Mouse (Mus musculus) granulocyte monocyte progenitor cell, adult 5-6 weeks (primary cell): Measurements from ENCODE around the gene Upk2. TPM values are rescaled to one million over a fixed set of nuclear protein-coding genes. Genes with fewer than 3 reads are reported as not detected.
"Not testable (repeated sequence)": the region's sequence is repeated elsewhere in the genome, so short reads cannot be mapped to it uniquely, and the experiment has no call there.

ENCODE experiments used
- ATAC-seq: replicated peaks from 2 replicates; pipeline ENCODE4 v1.8.0; 2016; ENCODE audit warnings: mild to moderate bottlenecking, moderate TSS enrichment, inconsistent platforms; ENCODE audit not compliant: poor library complexity, severe bottlenecking
- total RNA-seq, 2 experiments: library from RNA; stranded (forward) in 1 of 2; stranded (reverse) in 1 of 2; fragments of 200-712, 200-1000 nt in 1 of 2; fragments of >200 nt in 1 of 2; fragmentation: Nextera tagmentation in 1 of 2; gene quantifications; 2 replicates each; pipeline ENCODE4 v1.2.3; 2014 to 2017

The Upk2 gene
- total RNA-seq, 2 experiments from 2014 or later, result not detected

DNA sequence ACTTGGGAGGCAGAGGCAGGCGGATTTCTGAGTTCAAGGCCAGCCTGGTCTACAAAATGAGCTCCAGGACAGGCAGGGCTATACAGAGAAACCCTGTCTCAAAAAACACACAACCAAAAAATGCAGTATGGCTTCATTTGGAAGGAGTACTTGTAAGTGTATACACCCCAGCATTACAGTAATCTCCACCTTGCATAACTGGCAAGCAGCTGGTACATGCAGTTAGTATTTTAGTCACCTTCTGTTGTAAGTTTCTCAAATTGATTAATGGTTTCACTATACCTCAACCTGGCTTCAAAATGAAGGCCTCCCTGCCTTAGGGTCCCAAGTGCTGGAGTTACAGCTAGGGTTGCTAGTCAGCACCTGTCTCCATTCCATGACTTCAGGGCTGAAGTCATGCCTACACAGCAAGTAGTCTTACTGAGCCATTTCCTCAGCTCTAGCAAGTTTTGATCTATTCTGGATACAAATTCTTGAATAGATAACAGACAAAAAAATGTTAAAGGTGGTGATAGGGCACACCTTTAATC is 43.1 kb downstream of the Upk2 start:
- ATAC-seq, result no peak

DNA sequence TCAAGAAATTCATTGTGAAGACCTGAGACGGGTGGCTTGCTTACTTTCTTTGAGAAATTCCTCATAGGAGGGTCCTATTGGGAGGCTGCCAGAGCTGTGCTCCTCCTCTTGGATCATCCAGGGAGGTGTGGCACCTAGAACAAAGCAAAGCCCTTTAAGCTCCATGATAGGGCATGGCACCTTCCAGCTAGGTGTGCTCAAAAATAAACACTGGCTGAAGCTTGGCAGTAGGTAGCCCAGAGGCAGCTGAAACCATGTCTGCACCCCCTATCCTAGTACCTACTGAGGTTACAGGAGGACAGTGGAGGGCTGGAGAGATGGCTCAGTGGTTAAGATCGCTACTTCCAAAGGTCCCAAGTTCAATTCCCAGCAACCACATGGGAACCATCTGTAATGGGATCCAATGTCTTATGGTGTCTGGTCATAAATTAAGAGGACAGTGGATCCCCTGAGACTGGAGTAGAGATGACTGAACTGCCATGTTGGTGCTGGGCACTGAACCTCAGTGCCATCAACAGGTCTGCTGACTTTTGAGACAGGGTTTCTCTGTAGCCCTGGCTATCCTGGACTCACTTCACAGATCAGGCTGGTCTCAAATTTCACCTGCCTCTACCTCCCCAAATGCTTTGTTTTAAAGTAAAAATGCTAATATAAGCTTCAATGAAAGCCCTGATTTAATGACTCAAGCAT is 44.0 kb downstream of the Upk2 start:
- ATAC-seq, result no peak

DNA sequence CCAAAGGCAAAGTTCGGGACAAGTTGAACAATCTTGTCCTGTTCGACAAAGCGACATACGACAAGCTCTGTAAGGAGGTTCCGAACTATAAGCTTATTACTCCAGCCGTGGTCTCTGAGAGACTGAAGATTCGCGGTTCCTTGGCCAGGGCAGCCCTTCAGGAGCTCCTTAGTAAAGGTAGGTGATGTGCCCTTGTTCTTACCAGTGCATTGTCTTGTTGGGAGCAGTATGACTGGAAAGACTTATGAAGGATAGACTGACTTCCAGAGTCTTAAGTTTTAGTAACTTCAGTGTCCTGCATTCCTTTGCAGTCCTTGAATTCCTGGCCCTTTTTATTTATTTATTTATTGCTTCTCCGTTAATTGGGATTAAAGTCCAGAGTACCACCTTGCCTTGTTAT is 46.1 kb downstream of the Upk2 start:
- not testable (repeated sequence) for ATAC-seq

DNA sequence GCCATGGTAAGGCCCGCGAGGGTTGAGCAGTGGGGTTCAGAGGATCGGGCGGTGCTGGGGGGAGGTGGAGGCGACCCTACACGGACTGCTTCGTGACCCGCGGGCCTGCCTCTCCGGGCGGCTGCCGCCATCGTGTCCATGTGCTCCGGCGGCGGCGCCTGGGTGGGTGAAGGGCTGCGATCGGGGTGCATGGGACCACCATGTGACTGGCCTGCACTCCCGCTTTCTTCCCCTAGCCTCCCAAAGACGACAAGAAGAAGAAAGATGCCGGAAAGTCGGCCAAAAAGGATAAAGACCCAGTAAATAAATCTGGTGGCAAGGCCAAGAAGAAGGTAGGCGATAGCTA is 47.1 kb downstream of the Upk2 start:
- no peak; the same call in 1 of the 2 replicates for ATAC-seq

DNA sequence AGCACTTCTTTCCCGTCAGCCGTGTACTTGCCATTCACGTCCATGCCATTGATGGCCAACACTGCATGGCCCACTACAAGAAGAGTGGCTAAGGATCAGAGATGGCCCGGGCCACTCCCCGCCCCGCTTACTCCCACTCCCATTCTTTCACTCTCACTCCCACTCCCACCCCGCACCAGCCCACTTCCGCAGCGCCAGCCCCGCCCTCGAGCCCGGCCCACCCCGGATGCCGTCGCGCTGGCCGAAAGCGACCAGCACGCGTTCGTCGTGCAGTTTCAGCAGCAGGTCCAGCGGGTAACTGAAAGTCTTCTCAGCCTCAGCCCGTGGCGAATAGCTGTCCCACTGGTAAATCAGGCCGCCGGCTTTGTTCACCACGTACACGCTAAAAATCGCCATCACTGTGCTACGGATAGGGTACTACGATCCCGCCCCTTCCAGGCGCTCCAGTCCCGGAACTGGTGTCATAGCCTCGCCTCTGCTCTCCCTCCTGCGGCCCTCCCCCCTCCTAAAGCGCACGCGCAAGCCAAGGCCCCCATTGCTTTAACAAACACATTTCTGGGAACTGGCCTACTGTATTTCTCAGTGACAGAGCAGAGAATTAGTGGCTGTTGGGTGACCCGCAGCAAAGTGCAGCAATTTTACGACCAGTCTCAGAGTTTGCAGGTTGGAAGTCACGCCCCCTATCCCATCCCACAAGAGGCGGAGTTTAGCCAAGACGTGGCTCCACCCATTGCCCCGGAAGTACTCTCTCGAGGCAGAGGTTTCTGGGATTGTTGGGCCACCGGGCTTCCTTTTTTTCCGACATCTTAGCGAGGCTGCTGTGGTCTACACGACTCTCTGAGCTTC is 47.6 kb downstream of the Upk2 start, which contains the start of the genes Rps25 and Trappc4:
TSS of gene Rps25 (plus strand) at position 234 of the 846 bp plus-strand sequence.
TSS of gene Trappc4 (minus strand) at position 695 of the 846 bp plus-strand sequence.
- peak; percentile 87 for ATAC-seq

DNA sequence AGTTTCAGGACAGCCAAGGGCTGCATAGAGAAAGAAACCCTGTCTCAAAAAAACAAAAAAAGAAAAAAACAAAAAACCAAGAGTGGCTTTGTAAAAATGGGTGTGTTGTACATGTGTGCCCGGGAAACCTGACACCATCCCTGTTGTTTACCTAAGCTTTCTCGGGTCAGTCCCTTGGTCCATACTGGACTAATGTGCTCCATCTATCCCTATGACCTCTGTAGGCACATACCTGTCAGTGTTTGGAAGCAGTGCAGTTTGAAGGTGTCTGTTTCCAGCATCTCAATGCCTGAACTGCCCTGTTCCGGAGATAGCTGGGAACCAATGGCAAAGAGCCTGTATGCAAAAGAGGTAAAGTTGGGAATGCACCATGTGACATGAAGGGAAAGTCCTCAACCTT is 49.8 kb downstream of the Upk2 start:
- no peak for ATAC-seq

Other genes starting within 250 kb of the Upk2 start
- gene Cbl, start 220.9 kb downstream of the Upk2 start, total RNA-seq (2014; fragmentation: Nextera tagmentation), result 89.7 and 108 TPM in 2 replicates
- gene Cbl, start 220.9 kb downstream of the Upk2 start, total RNA-seq (2017), result 40.3 and 42.9 TPM in 2 replicates
- gene Ccdc153, start 214.3 kb downstream of the Upk2 start, total RNA-seq (2014; fragmentation: Nextera tagmentation), result not detected in 2 replicates
- gene Ccdc153, start 214.3 kb downstream of the Upk2 start, total RNA-seq (2017), result not detected in 2 replicates
- gene Pdzd3, start 203.5 kb downstream of the Upk2 start, total RNA-seq (2014; fragmentation: Nextera tagmentation), result not detected in 2 replicates
- gene Pdzd3, start 203.5 kb downstream of the Upk2 start, total RNA-seq (2017), result 0.22 TPM in 1 of 2 replicates, not detected in the other
- gene Nlrx1, start 186.4 kb downstream of the Upk2 start, total RNA-seq (2014; fragmentation: Nextera tagmentation), result 4.9 and 11.1 TPM in 2 replicates
- gene Nlrx1, start 186.4 kb downstream of the Upk2 start, total RNA-seq (2017), result 7.3 and 8.4 TPM in 2 replicates
- gene Abcg4, start 166.4 kb downstream of the Upk2 start, total RNA-seq (2014; fragmentation: Nextera tagmentation), result 0.21 TPM in 1 of 2 replicates, not detected in the other
- not detected in 2 replicates for gene Abcg4, start 166.4 kb downstream of the Upk2 start, total RNA-seq (2017)
- gene Hinfp, start 149.3 kb downstream of the Upk2 start, total RNA-seq (2014; fragmentation: Nextera tagmentation), result 12.7 TPM in 2 replicates
- 11.6 and 12.2 TPM in 2 replicates for gene Hinfp, start 149.3 kb downstream of the Upk2 start, total RNA-seq (2017)
- gene C2cd2l, start 134.7 kb downstream of the Upk2 start, total RNA-seq (2014; fragmentation: Nextera tagmentation), result 8.3 and 17.5 TPM in 2 replicates
- 4.2 and 5.9 TPM in 2 replicates for gene C2cd2l, start 134.7 kb downstream of the Upk2 start, total RNA-seq (2017)
- gene Dpagt1, start 129.0 kb downstream of the Upk2 start, total RNA-seq (2014; fragmentation: Nextera tagmentation), result 41.0 and 48.8 TPM in 2 replicates
- gene Dpagt1, start 129.0 kb downstream of the Upk2 start, total RNA-seq (2017), result 18.2 and 26.4 TPM in 2 replicates
- gene H2afx, start 120.3 kb downstream of the Upk2 start, total RNA-seq (2014; fragmentation: Nextera tagmentation), result 76.3 and 96.9 TPM in 2 replicates
- gene H2afx, start 120.3 kb downstream of the Upk2 start, total RNA-seq (2017), result 298 and 423 TPM in 2 replicates
- 64.3 and 92.6 TPM in 2 replicates for gene Hmbs, start 110.7 kb downstream of the Upk2 start, total RNA-seq (2014; fragmentation: Nextera tagmentation)
- 32.2 and 47.4 TPM in 2 replicates for gene Hmbs, start 110.7 kb downstream of the Upk2 start, total RNA-seq (2017)
- gene Vps11, start 93.3 kb downstream of the Upk2 start, total RNA-seq (2014; fragmentation: Nextera tagmentation), result 25.8 and 27.1 TPM in 2 replicates
- 21.1 and 21.5 TPM in 2 replicates for gene Vps11, start 93.3 kb downstream of the Upk2 start, total RNA-seq (2017)
- gene Hyou1, start 75.5 kb downstream of the Upk2 start, total RNA-seq (2014; fragmentation: Nextera tagmentation), result 126 and 142 TPM in 2 replicates
- gene Hyou1, start 75.5 kb downstream of the Upk2 start, total RNA-seq (2017), result 187 and 212 TPM in 2 replicates
- 32.3 and 35.5 TPM in 2 replicates for gene Slc37a4, start 58.1 kb downstream of the Upk2 start, total RNA-seq (2014; fragmentation: Nextera tagmentation)
- gene Slc37a4, start 58.1 kb downstream of the Upk2 start, total RNA-seq (2017), result 33.5 and 34.2 TPM in 2 replicates
- 4,415 and 4,988 TPM in 2 replicates for gene Rps25, start 47.8 kb downstream of the Upk2 start, total RNA-seq (2014; fragmentation: Nextera tagmentation)
- gene Rps25, start 47.8 kb downstream of the Upk2 start, total RNA-seq (2017), result 2,316 and 2,478 TPM in 2 replicates
- gene Trappc4, start 47.4 kb downstream of the Upk2 start, total RNA-seq (2014; fragmentation: Nextera tagmentation), result 52.2 and 78.5 TPM in 2 replicates
- gene Trappc4, start 47.4 kb downstream of the Upk2 start, total RNA-seq (2017), result 37.7 and 39.6 TPM in 2 replicates
- gene Ccdc84, start 36.4 kb downstream of the Upk2 start, total RNA-seq (2014; fragmentation: Nextera tagmentation), result 22.4 and 46.8 TPM in 2 replicates
- 22.5 and 45.1 TPM in 2 replicates for gene Ccdc84, start 36.4 kb downstream of the Upk2 start, total RNA-seq (2017)
- gene Foxr1, start 13.8 kb downstream of the Upk2 start, total RNA-seq (2014; fragmentation: Nextera tagmentation), result not detected in 2 replicates
- not detected in 2 replicates for gene Foxr1, start 13.8 kb downstream of the Upk2 start, total RNA-seq (2017)
- 8.7 and 13.0 TPM in 2 replicates for gene Bcl9l, start 27.8 kb upstream of the Upk2 start, total RNA-seq (2014; fragmentation: Nextera tagmentation)
- gene Bcl9l, start 27.8 kb upstream of the Upk2 start, total RNA-seq (2017), result 1.6 and 2.6 TPM in 2 replicates
- gene Cxcr5, start 106.9 kb upstream of the Upk2 start, total RNA-seq (2014; fragmentation: Nextera tagmentation), result not detected in 2 replicates
- not detected in 2 replicates for gene Cxcr5, start 106.9 kb upstream of the Upk2 start, total RNA-seq (2017)
- gene Ddx6, start 149.9 kb upstream of the Upk2 start, total RNA-seq (2014; fragmentation: Nextera tagmentation), result 72.4 and 75.7 TPM in 2 replicates
- gene Ddx6, start 149.9 kb upstream of the Upk2 start, total RNA-seq (2017), result 79.6 and 80.6 TPM in 2 replicates
- gene Treh, start 218.3 kb upstream of the Upk2 start, total RNA-seq (2014; fragmentation: Nextera tagmentation), result not detected in 2 replicates
- gene Treh, start 218.3 kb upstream of the Upk2 start, total RNA-seq (2017), result not detected in 2 replicates